Mouse (Mus musculus): ENCODE measurements around the gene Cx3cr1. TPM values are rescaled to one million over a fixed set of nuclear protein-coding genes. Genes with fewer than 3 reads are reported as not detected.
"Not testable (repeated sequence)": the region's sequence is repeated elsewhere in the genome, so short reads cannot be mapped to it uniquely, and the experiment has no call there.

Gene Cx3cr1
- total RNA-seq, 2 experiments from 2014 or later = 4.8 to 6.5 TPM

- DNase-seq = peak; percentile 56
Measured at GRCm38 (mm10) chr9:120024171-120024570, 45.5 kb downstream of the Cx3cr1 start.

DNA sequence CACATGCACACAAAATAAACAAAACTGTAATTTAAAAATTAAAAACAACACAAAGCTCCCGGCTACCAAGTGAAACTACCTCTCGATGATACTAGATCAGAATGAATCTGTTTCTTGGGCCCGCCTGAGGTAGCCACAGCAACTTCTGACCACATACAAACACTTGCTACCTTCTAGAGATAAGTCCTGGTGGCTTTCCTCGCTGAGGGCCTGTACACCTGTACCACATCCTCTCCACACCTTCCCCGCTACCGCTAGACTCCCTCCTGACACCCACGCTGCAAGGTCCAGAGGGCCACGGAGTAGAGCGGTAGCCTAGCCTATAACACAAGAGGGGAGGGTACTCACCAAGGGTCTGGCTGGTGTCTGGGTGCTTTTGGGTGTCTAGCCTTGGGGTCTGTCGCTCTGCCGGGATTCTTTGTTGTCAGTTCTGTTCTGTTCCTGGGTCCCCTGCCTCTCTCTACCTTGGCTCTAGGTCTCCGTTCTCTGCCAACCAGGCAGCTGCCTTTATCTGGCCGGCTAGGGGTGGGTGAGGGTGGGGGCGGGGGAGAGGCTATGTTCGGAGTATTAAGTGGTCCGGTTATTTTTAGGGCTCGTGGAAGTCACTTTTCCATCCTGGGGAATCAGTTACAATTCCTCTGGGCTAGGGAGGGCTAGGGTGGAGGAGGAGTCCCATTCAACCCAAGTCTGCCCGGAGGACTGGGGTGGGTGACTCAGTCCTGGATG, 46.4 kb downstream of the Cx3cr1 start, which contains the start of gene Xirp1:
Gene Xirp1 (minus strand): TSS at position 513 of the 726 bp plus-strand sequence.
- DNase-seq = peak; percentile 63

- DNase-seq = peak; percentile 62
Measured at GRCm38 (mm10) chr9:120021164-120021563, 48.5 kb downstream of the Cx3cr1 start.

DNA sequence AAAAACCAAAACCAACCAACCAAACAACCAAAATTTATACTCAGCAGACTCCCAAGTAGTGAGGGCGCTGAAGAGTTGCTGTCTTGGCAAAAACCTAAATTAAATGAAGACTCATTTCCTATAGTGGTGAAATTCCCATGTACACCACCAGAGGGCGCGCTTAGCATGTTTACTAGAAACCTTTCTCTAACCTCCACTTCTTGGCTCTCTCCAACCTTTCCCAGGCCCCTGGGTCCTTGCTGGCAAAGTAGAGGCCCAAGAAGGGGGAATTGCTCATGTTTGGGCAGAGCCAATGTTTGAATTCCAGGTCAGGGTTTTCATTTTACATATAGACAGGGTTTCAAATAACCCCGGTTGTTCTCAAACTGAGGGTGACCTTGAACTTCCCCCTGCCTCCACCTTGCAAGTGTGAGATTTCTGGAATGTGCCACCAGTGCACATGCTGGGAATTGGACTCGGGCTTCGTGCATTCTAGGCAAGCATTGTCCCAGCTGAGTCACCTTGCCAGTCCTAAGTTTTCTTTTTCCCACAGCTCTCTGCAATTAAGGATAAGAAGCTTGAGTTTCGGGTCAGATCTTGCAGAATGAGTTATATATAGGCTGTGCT, 49.3 kb downstream of the Cx3cr1 start:
- peak; percentile 88 for DNase-seq

DNA sequence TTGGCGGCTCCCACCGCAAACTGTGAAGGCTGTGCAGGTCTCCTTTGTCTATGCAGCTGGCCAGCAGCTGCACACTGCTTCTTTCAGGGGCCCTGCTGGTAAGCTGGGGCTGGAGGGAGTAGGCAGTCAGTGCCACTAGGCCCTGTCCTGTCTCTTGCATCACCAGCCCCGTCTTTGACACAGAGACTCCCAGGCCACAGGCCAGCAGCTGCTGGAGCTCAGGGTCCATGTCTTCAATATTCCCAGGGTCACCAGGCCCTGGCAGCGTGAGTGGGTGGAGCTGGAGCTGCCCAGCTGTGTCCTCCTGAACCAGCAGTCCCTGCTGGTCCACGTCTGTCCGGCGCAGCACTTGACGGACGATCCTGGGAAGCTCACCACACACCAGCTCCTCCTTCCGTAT, 52.7 kb downstream of the Cx3cr1 start:
- DNase-seq = no peak

- DNase-seq = no peak
Measured at GRCm38 (mm10) chr9:120014828-120015227, 54.9 kb downstream of the Cx3cr1 start.

DNA sequence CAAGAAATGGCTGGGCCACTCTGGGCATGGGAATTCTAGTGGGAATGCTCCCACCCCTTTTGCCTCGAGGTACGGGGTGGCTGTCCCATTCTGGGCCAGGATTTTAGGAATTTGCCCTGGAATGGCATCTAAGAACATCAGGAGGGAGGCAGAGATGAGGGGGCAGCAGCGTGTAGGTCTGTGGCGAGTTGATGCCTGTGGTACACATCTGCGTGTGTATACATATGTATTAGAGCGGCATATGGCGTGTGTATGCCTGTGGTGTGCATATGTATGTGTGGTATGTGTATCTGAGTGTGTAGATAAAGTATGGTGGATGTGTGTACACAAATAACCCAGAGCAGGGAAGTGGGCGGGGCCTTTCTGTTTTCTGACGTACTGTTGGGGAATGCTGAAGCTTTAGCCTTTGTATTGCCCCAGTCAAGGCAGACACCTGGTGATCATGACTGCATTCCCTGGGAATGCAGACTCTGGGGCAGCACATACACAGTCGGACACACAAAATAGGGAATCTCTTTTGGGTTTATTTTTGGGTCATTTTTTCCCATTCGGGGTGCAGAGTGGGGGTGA, 56.3 kb downstream of the Cx3cr1 start:
- peak; percentile 38 for DNase-seq

- DNase-seq = no peak
Measured at GRCm38 (mm10) chr9:120012781-120013180, 56.9 kb downstream of the Cx3cr1 start.

DNA sequence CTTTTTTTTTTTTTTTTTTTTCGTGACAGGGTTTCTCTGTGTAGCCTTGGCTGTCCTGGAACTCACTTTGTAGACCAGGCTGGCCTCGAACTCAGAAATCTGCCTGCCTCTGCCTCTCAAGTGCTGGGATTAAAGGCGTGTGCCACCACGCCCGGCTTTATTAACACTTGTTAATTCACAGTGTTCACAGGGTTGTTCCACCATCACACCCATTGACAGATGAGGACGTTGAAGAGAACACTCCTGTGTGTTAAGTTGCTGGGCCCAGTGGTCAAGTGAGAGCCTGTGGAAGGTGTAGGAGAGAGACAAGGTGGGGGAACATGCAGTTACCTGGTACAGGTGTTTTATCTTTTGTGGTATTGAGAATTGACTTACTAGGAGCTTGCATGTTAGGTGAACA, 57.5 kb downstream of the Cx3cr1 start:
- not testable (repeated sequence) for DNase-seq

- DNase-seq = peak; percentile 84
Measured at GRCm38 (mm10) chr9:120011533-120011932, 58.1 kb downstream of the Cx3cr1 start.

DNA sequence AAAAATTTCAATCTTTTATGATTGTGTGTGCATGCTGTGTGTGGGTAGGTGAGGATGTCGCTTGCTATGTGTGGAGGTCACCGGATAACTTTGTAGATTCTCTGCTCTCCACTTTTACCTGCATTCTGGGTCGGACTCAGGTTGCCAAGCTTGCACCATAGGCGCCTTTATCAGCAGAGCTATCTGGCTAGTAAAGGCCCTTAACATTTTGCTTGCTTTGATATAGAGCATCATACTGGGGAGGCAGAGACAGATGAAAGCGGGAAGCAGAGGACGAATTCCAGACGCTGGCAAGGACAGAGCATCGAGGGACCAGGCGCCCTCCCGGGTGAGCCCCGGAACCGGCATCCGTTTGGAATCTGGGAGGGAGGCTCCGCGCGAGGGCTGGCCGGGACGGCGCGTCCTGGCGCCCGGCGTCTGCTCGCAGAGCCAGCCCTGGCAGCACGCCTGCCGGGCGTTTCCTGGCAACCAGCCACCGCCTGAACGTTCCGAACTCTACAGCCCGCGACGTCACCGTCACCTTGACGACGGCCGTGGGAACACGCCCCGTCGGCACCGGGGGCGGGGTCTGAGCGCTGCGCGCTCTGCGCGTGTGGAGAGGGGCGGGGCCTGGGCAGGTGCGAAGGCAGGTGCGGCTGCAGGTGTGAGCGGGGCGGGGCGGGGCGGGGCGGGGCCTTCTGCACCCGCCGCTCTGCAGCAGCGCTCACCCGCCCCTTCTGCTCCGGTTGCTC, 58.7 kb downstream of the Cx3cr1 start:
- peak; percentile 99 for DNase-seq

- no peak for DNase-seq
Measured at GRCm38 (mm10) chr9:120009871-120010270, 59.8 kb downstream of the Cx3cr1 start.

- no peak for DNase-seq
Measured at GRCm38 (mm10) chr9:120009226-120009841, 60.3 kb downstream of the Cx3cr1 start.

- DNase-seq = no peak
Measured at GRCm38 (mm10) chr9:120007833-120008232, 61.8 kb downstream of the Cx3cr1 start.

DNA sequence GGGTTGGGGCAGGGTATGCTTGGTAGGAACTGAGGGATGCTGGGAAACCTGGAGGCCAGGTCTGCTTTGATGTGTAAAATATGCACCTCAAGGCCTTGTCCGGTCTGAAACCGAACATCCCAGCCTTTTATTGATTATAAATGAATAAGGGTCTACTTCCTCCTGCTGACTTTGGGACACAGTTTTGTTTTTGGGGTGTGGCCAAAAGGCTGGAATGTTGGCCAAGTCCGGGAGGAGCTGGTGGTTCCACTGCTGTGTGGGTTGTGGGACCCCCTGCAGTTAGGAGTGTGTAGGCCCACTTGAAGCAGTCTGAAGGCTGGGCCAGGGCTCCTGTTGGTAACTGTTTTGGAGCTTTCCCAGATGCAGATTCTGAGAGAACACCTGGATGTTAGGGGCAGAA, 63.7 kb downstream of the Cx3cr1 start:
- DNase-seq = no peak

GRCm38 (mm10) chr9:120002893-120003292, 66.8 kb downstream of the Cx3cr1 start:
- DNase-seq = no peak

GRCm38 (mm10) chr9:120001945-120002725, 67.5 kb downstream of the Cx3cr1 start:
- DNase-seq = peak; percentile 92

- no peak for DNase-seq
Measured at GRCm38 (mm10) chr9:120000761-120001160, 68.9 kb downstream of the Cx3cr1 start.

DNA sequence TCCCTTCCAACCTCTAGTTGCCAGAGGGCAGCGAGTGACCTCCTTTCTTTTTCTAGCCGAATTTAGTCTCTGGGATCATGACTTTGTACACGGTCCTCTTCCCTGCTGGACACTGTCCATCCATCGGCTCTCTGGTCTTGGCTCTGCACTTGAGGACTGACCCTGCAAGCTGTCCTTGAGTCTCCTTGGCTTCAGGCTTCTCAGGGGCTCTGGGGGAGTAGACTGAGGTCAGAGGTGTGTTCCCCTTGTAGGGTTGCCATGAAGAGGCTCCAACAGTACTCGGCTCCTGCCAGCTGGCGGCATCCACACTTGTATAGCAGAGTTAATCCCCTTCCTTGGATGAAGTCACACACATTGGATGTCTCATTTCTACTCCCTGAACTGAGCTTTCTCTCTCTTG, 70.0 kb downstream of the Cx3cr1 start:
- DNase-seq = no peak

DNA sequence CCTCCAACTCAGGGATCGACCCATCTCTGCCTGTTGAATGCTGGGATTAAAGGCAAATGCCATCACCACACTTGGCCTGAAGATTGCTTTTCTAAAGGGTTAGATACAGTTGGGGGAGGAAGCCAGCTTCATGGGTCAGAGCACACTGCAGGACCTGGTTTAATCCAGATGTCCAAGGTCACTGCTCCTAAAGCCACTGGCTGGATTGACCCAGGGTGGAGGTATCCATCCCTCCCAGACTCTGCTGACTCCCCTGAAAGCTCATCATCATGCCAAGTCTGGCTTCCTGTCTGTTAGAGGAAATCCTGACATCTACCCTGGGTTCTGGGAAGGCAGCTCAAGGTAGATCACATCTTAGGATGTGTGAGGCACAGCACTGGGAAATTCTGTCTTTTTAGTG, 70.9 kb downstream of the Cx3cr1 start:
- no peak for DNase-seq

- DNase-seq = no peak
Measured at GRCm38 (mm10) chr9:119996080-119996479, 73.6 kb downstream of the Cx3cr1 start.

DNA sequence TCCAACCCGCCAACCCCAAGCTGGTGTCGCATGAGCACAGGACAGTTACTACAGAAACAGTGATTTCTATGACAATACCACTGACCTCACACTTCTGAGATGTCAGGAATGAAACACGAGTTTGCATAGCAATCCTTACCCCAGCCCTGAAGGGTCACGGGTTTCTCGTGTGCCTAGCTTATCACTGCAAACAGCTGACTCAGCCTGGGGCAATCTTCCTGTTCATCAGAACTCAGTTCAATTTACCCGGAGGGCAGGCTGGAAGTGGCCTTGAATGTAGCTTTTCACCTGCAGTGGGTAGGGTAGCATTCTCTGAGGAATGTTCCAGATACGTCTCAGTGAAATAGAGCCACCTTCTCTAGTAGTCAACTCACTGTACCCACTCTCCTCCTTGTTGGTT, 75.5 kb downstream of the Cx3cr1 start:
- no peak for DNase-seq

Data from heart, postnatal 4 days (tissue).